Mouse (Mus musculus): ENCODE results near the gene Tldc2. TPM values are rescaled to one million over a fixed set of nuclear protein-coding genes. Genes with fewer than 3 reads are reported as not detected.

The Tldc2 gene
- polyA plus RNA-seq, 1 experiment from 2014 or later, result not detected

DNA sequence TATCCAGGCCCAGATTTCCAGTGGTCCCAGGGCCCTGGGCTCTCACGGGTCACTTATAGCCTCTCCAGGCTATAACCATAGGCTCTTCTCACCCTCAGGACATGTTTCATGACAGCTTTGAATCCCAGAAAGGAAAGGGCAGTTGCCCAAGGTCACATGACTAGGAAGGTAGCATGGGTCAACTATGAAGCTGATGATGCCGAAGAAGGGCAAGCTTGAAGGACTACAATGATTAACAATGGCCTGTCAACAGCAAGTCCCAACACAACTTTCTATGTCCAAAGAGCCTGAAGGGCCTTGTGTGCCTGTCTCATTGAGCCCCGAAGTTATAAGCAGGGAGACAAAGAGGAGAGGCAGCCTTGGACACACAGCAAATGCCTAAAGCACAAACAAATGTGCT is 29.7 kb upstream of the Tldc2 start:
- H3K9ac ChIP-seq (ENCODE audit: low read length), result no peak overlapping the region
- no peak overlapping the region for H3K4me2 ChIP-seq (ENCODE audit: low read depth, low read length, severe bottlenecking)
- ATAC-seq (replicated peaks; ENCODE audit: low FRiP score), result no peak
- H3K27ac ChIP-seq (ENCODE audit: low read depth, low read length), result no peak overlapping the region
- no peak for DNase-seq (ENCODE audit: low spot score)
- H3K36me3 ChIP-seq (ENCODE audit: control insufficient read depth, insufficient read depth, low read length), result no peaks in the 10 kb centered on the region; the same call in 1 of the 2 replicates
- H3K4me1 ChIP-seq (replicated peaks; ENCODE audit: control insufficient read depth, insufficient read depth, low read length), result peaks cover 13% of the 10 kb centered on the region
- WGBS, result 92% methylated on average over 3 of the region's 3 CpGs
- no peak overlapping the region for H3K4me3 ChIP-seq (ENCODE audit: low read depth, low read length)
- no peaks in the 10 kb centered on the region for H3K27me3 ChIP-seq (ENCODE audit: control insufficient read depth, insufficient read depth, low read length)
- H3K9me3 ChIP-seq (ENCODE audit: control insufficient read depth, low read length), result no peaks in the 10 kb centered on the region

- H3K27ac ChIP-seq (ENCODE audit: low read depth, low read length), result peak overlapping the region; percentile 88; the same call in 1 of the 2 replicates
- H3K36me3 ChIP-seq (ENCODE audit: control insufficient read depth, insufficient read depth, low read length), result no peaks in the 10 kb centered on the region; the same call in 1 of the 2 replicates
- no peak overlapping the region; the same call in 1 of the 2 replicates for H3K9ac ChIP-seq (ENCODE audit: low read length)
- no peak overlapping the region for H3K4me3 ChIP-seq (ENCODE audit: low read depth, low read length)
- 85% methylated on average over 4 of the region's 4 CpGs for WGBS
- H3K9me3 ChIP-seq (ENCODE audit: control insufficient read depth, low read length), result no peaks in the 10 kb centered on the region
- H3K4me2 ChIP-seq (ENCODE audit: low read depth, low read length, severe bottlenecking), result no peak overlapping the region
- DNase-seq (ENCODE audit: low spot score), result no peak
- no peak for ATAC-seq (replicated peaks; ENCODE audit: low FRiP score)
- no peaks in the 10 kb centered on the region for H3K27me3 ChIP-seq (ENCODE audit: control insufficient read depth, insufficient read depth, low read length)
- peaks cover 13% of the 10 kb centered on the region for H3K4me1 ChIP-seq (replicated peaks; ENCODE audit: control insufficient read depth, insufficient read depth, low read length)
Measured at GRCm38 (mm10) chr2:157057758-157058157, 29.1 kb upstream of the Tldc2 start.

DNA sequence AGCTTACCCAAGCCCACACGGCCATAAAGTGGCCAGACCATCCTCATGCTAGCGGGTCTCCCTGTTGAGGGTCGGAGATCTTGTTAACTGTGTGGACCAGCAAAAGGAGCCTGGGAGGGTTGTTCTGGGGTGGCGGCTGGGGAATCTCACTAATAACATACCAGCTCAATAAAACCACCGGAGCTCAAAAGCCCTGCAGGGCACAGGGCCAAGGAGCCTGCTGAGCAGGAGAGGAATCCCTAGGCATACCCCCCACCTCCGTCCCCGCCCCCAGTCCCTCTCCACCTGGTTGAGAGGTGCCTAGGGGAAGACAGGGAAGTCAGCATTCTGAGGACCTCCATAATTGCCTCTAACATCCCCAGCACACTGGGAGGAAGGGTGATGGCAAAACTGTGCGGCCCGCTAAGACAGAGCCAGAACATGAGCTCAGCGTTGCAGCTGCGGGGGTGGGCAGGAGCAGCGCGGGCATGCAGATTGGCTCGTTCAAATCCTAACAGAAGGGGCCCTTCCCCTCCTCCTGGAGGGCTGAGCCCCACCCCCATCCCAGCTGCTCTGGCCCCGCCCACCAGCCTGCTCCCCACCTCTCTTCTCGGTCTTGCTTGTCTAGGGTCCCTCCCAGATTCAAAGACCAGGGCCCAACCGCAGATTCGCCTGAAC is 28.4 kb upstream of the Tldc2 start:
- Histone ChIP-seq H3K36me3 (ENCODE audit: control insufficient read depth, insufficient read depth, low read length) (no peaks in the 10 kb centered on the region; the same call in 1 of the 2 replicates), H3K4me3 (ENCODE audit: low read depth, low read length) (peak overlapping the region; percentile 10; the same call in 1 of the 2 replicates), H3K9me3 (ENCODE audit: control insufficient read depth, low read length) (no peaks in the 10 kb centered on the region), H3K4me1 (replicated peaks; ENCODE audit: control insufficient read depth, insufficient read depth, low read length) (peaks cover 13% of the 10 kb centered on the region), H3K27me3 (ENCODE audit: control insufficient read depth, insufficient read depth, low read length) (no peaks in the 10 kb centered on the region), H3K9ac (ENCODE audit: low read length) (peak overlapping the region; percentile 59), H3K27ac (ENCODE audit: low read depth, low read length) (peak overlapping the region; percentile 88), H3K4me2 (ENCODE audit: low read depth, low read length, severe bottlenecking) (peak overlapping the region; percentile 52)
- 9% methylated on average over 18 of the region's 18 CpGs for WGBS
- DNase-seq (ENCODE audit: low spot score) (peak; percentile 94), ATAC-seq (replicated peaks; ENCODE audit: low FRiP score) (peak; percentile 91)

GRCm38 (mm10) chr2:157059166-157059565 is 27.7 kb upstream of the Tldc2 start:
- peak overlapping the region; percentile 88 for H3K27ac ChIP-seq (ENCODE audit: low read depth, low read length)
- no peak for ATAC-seq (replicated peaks; ENCODE audit: low FRiP score)
- DNase-seq (ENCODE audit: low spot score), result no peak
- H3K9me3 ChIP-seq (ENCODE audit: control insufficient read depth, low read length), result no peaks in the 10 kb centered on the region
- H3K4me3 ChIP-seq (ENCODE audit: low read depth, low read length), result no peak overlapping the region
- no peaks in the 10 kb centered on the region; the same call in 1 of the 2 replicates for H3K36me3 ChIP-seq (ENCODE audit: control insufficient read depth, insufficient read depth, low read length)
- peak overlapping the region; percentile 52; the same call in 1 of the 2 replicates for H3K4me2 ChIP-seq (ENCODE audit: low read depth, low read length, severe bottlenecking)
- 52% methylated on average over 8 of the region's 8 CpGs for WGBS
- peak overlapping the region; percentile 29; the same call in 1 of the 2 replicates for H3K9ac ChIP-seq (ENCODE audit: low read length)
- H3K27me3 ChIP-seq (ENCODE audit: control insufficient read depth, insufficient read depth, low read length), result no peaks in the 10 kb centered on the region
- H3K4me1 ChIP-seq (replicated peaks; ENCODE audit: control insufficient read depth, insufficient read depth, low read length), result peaks cover 13% of the 10 kb centered on the region

DNA sequence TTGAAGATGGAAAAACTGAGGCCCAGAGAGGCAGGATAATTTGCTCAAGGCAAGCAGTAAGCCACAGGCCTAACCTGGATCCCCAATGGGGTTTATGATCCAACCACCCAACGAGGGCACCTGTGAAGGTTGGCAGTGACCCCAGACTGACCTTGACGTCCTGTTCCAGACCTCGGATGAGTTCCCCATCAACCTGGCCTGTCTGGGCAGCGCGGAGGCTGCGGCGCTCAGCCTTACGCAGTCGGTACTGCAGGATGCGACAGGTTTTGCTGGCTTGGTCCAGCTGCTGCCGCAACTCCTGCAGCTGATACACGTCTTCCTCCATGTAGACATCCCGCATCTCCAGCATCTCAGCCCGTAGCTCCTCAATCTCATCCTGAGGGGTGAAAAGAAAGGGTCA is 26.8 kb upstream of the Tldc2 start:
- Histone ChIP-seq H3K9me3 (ENCODE audit: control insufficient read depth, low read length) (no peaks in the 10 kb centered on the region), H3K4me2 (ENCODE audit: low read depth, low read length, severe bottlenecking) (no peak overlapping the region), H3K36me3 (ENCODE audit: control insufficient read depth, insufficient read depth, low read length) (no peaks in the 10 kb centered on the region; the same call in 1 of the 2 replicates), H3K9ac (ENCODE audit: low read length) (no peak overlapping the region), H3K27me3 (ENCODE audit: control insufficient read depth, insufficient read depth, low read length) (no peaks in the 10 kb centered on the region), H3K27ac (ENCODE audit: low read depth, low read length) (no peak overlapping the region), H3K4me3 (ENCODE audit: low read depth, low read length) (no peak overlapping the region), H3K4me1 (replicated peaks; ENCODE audit: control insufficient read depth, insufficient read depth, low read length) (peaks cover 13% of the 10 kb centered on the region)
- ATAC-seq (replicated peaks; ENCODE audit: low FRiP score) (no peak), DNase-seq (ENCODE audit: low spot score) (no peak)
- WGBS, result 91% methylated on average over 14 of the region's 14 CpGs

- WGBS, result 94% methylated on average over 11 of the region's 11 CpGs
- peaks cover 15% of the 10 kb centered on the region for H3K4me1 ChIP-seq (replicated peaks; ENCODE audit: control insufficient read depth, insufficient read depth, low read length)
- no peaks in the 10 kb centered on the region; the same call in 1 of the 2 replicates for H3K36me3 ChIP-seq (ENCODE audit: control insufficient read depth, insufficient read depth, low read length)
Measured at GRCm38 (mm10) chr2:157060557-157061305, 26.1 kb upstream of the Tldc2 start.

DNA sequence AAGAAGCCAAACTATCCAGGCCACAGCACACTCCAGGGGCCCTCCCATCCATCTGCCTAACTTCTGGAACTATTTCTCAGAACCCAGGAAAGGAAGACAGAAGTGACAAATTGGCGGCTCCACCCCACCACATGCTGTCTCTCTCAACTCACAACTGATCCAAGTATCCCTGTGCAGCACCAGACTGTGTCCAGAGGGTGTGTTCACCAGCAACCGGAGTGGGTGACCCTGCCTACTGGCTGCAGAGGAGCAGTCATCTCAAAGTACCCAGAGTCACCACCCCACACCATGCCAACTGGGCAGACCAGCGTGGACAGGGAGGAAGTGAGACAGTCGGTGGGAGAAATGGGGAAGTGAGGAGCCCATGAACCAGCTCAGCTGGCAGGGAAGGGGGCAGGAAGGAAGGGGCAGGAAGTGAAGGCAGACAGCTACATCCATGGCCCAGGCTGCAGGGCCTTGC is 23.6 kb upstream of the Tldc2 start:
- H3K27me3 ChIP-seq (ENCODE audit: control insufficient read depth, insufficient read depth, low read length), result no peaks in the 10 kb centered on the region
- ATAC-seq (replicated peaks; ENCODE audit: low FRiP score), result no peak
- 78% methylated on average over 4 of the region's 4 CpGs for WGBS
- no peak overlapping the region for H3K27ac ChIP-seq (ENCODE audit: low read depth, low read length)
- DNase-seq (ENCODE audit: low spot score), result no peak
- H3K36me3 ChIP-seq (ENCODE audit: control insufficient read depth, insufficient read depth, low read length), result no peaks in the 10 kb centered on the region; the same call in 1 of the 2 replicates
- no peaks in the 10 kb centered on the region for H3K9me3 ChIP-seq (ENCODE audit: control insufficient read depth, low read length)
- no peak overlapping the region for H3K9ac ChIP-seq (ENCODE audit: low read length)
- H3K4me1 ChIP-seq (replicated peaks; ENCODE audit: control insufficient read depth, insufficient read depth, low read length), result peaks cover 14% of the 10 kb centered on the region
- H3K4me2 ChIP-seq (ENCODE audit: low read depth, low read length, severe bottlenecking), result no peak overlapping the region
- H3K4me3 ChIP-seq (ENCODE audit: low read depth, low read length), result no peak overlapping the region

More at GRCm38 (mm10) chr2:157060557-157061305, 26.1 kb upstream of the Tldc2 start:
- Histone ChIP-seq H3K9ac (ENCODE audit: low read length) (no peak overlapping the region), H3K27me3 (ENCODE audit: control insufficient read depth, insufficient read depth, low read length) (no peaks in the 10 kb centered on the region), H3K9me3 (ENCODE audit: control insufficient read depth, low read length) (no peaks in the 10 kb centered on the region), H3K4me2 (ENCODE audit: low read depth, low read length, severe bottlenecking) (no peak overlapping the region), H3K4me3 (ENCODE audit: low read depth, low read length) (no peak overlapping the region), H3K27ac (ENCODE audit: low read depth, low read length) (no peak overlapping the region)
- ATAC-seq (replicated peaks; ENCODE audit: low FRiP score) (no peak), DNase-seq (ENCODE audit: low spot score) (no peak)

GRCm38 (mm10) chr2:157064136-157064535 is 22.7 kb upstream of the Tldc2 start:
- ATAC-seq (replicated peaks; ENCODE audit: low FRiP score) (no peak), DNase-seq (ENCODE audit: low spot score) (no peak)
- WGBS, result 80% methylated on average over 7 of the region's 7 CpGs
- no peak overlapping the region for H3K9ac ChIP-seq (ENCODE audit: low read length)
- H3K9me3 ChIP-seq (ENCODE audit: control insufficient read depth, low read length), result no peaks in the 10 kb centered on the region
- H3K36me3 ChIP-seq (ENCODE audit: control insufficient read depth, insufficient read depth, low read length), result no peaks in the 10 kb centered on the region; the same call in 1 of the 2 replicates
- H3K4me3 ChIP-seq (ENCODE audit: low read depth, low read length), result no peak overlapping the region
- H3K4me1 ChIP-seq (replicated peaks; ENCODE audit: control insufficient read depth, insufficient read depth, low read length), result peaks cover 8% of the 10 kb centered on the region
- H3K27me3 ChIP-seq (ENCODE audit: control insufficient read depth, insufficient read depth, low read length), result no peaks in the 10 kb centered on the region
- H3K4me2 ChIP-seq (ENCODE audit: low read depth, low read length, severe bottlenecking), result no peak overlapping the region
- H3K27ac ChIP-seq (ENCODE audit: low read depth, low read length), result no peak overlapping the region
